Mouse (Mus musculus): ENCODE data around the gene Rcvrn. TPM values are rescaled to one million over a fixed set of nuclear protein-coding genes. Genes with fewer than 3 reads are reported as not detected.

The Rcvrn gene
- total RNA-seq, 4 experiments from 2014 or later, result 0.72 to 2.4 (median 1.0) TPM

- DNase-seq (ENCODE audit: low spot score in 2 of 2), result no peak
Observed at GRCm38 (mm10) chr11:67668460-67669007, 26.6 kb upstream of the Rcvrn start.

- no peak for DNase-seq (ENCODE audit: low spot score in 2 of 2)
Observed at GRCm38 (mm10) chr11:67670031-67670430, 25.1 kb upstream of the Rcvrn start.

- DNase-seq (ENCODE audit: low spot score in 2 of 2), result peak in 1 of 2 experiments; percentile 75
Observed at GRCm38 (mm10) chr11:67672140-67672539, 23.0 kb upstream of the Rcvrn start.

GRCm38 (mm10) chr11:67675562-67676540 lies 19.3 kb upstream of the Rcvrn start:
- DNase-seq (ENCODE audit: low spot score in 2 of 2), result no peak

GRCm38 (mm10) chr11:67679300-67679699 lies 15.8 kb upstream of the Rcvrn start:
- DNase-seq (ENCODE audit: low spot score in 2 of 2), result no peak

GRCm38 (mm10) chr11:67679930-67680329 lies 15.2 kb upstream of the Rcvrn start:
- no peak for DNase-seq (ENCODE audit: low spot score in 2 of 2)

- no peak for DNase-seq (ENCODE audit: low spot score in 2 of 2)
Observed at GRCm38 (mm10) chr11:67681871-67682270, 13.3 kb upstream of the Rcvrn start.

- no peak for DNase-seq (ENCODE audit: low spot score in 2 of 2)
Observed at GRCm38 (mm10) chr11:67686109-67686508, 9.0 kb upstream of the Rcvrn start.

GRCm38 (mm10) chr11:67712976-67713375 lies 17.9 kb downstream of the Rcvrn start:
- no peak for DNase-seq (ENCODE audit: low spot score in 2 of 2)

GRCm38 (mm10) chr11:67715382-67715781 lies 20.3 kb downstream of the Rcvrn start:
- DNase-seq (ENCODE audit: low spot score in 2 of 2), result no peak

- peak in 1 of 2 experiments; percentile 28 for DNase-seq (ENCODE audit: low spot score in 2 of 2)
Observed at GRCm38 (mm10) chr11:67721485-67721884, 26.4 kb downstream of the Rcvrn start.

- no peak for DNase-seq (ENCODE audit: low spot score in 2 of 2)
Observed at GRCm38 (mm10) chr11:67722399-67723156, 27.5 kb downstream of the Rcvrn start.

GRCm38 (mm10) chr11:67723231-67724013 lies 28.3 kb downstream of the Rcvrn start:
- DNase-seq (ENCODE audit: low spot score in 2 of 2), result peak in 1 of 2 experiments; percentile 76

- no peak for DNase-seq (ENCODE audit: low spot score in 2 of 2)
Observed at GRCm38 (mm10) chr11:67727095-67727494, 32.0 kb downstream of the Rcvrn start.

GRCm38 (mm10) chr11:67728726-67729125 lies 33.6 kb downstream of the Rcvrn start:
- DNase-seq (ENCODE audit: low spot score in 2 of 2), result no peak

- no peak for DNase-seq (ENCODE audit: low spot score in 2 of 2)
Observed at GRCm38 (mm10) chr11:67731056-67731455, 35.9 kb downstream of the Rcvrn start.

- DNase-seq (ENCODE audit: low spot score in 2 of 2), result no peak
Observed at GRCm38 (mm10) chr11:67733726-67734125, 38.6 kb downstream of the Rcvrn start.

- peak in 1 of 2 experiments; percentile 44 for DNase-seq (ENCODE audit: low spot score in 2 of 2)
Observed at GRCm38 (mm10) chr11:67734597-67734996, 39.5 kb downstream of the Rcvrn start.

GRCm38 (mm10) chr11:67738345-67738744 lies 43.2 kb downstream of the Rcvrn start:
- no peak for DNase-seq (ENCODE audit: low spot score in 2 of 2)

- no peak for DNase-seq (ENCODE audit: low spot score in 2 of 2)
Observed at GRCm38 (mm10) chr11:67738846-67739490, 43.8 kb downstream of the Rcvrn start.
